Mouse (Mus musculus): ENCODE measurements around the gene Csf2rb. TPM values are rescaled to one million over a fixed set of nuclear protein-coding genes. Genes with fewer than 3 reads are reported as not detected.

The Csf2rb gene
- polyA plus RNA-seq, 1 experiment = 80.6 TPM

- Histone ChIP-seq H3K27me3 (replicated peaks) (peaks cover 72% of the 10 kb centered on the region), H3K36me3 (replicated peaks; ENCODE audit: low read length) (no peaks in the 10 kb centered on the region), H3K4me1 (peaks cover 16% of the 10 kb centered on the region), H3K4me3 (replicated peaks) (no peak overlapping the region), H3K9me3 (peaks cover 6% of the 10 kb centered on the region)
- TF ChIP-seq FLI1 (IDR thresholded peaks at IDR 0.05; ENCODE audit: low read length) (no peak), GATA1 (IDR thresholded peaks at IDR 0.05; ENCODE audit: borderline replicate concordance, low read length) (no peak)
Observed at GRCm38 (mm10) chr15:78372796-78373195, 47.2 kb downstream of the Csf2rb start.

DNA sequence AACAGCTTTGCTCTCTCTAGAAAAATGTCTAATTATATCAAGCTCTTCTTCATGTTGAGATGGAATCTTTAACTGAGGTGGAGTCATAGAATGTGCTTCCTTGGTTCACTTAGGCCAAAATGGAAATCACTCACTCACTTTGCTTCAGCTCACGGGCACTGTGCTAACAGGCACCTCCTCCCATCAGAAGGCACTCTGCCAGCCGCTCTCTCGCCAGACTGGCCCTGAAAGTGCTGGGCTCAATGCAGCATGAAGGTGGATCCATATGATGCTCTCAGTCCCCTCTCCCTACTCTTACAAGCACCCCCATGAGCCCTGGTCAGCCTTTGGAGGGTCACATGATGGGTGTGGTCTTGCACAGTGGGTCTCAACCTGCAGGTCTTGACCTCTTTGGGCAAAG is 48.7 kb downstream of the Csf2rb start:
- Histone ChIP-seq H3K9me3 (peaks cover 13% of the 10 kb centered on the region), H3K27me3 (replicated peaks) (peaks cover 75% of the 10 kb centered on the region), H3K36me3 (replicated peaks; ENCODE audit: low read length) (no peaks in the 10 kb centered on the region), H3K4me3 (replicated peaks) (no peak overlapping the region), H3K4me1 (peaks cover 2% of the 10 kb centered on the region; the same call in 1 of the 2 replicates)
- no peak for TF ChIP-seq FLI1 (IDR thresholded peaks at IDR 0.05; ENCODE audit: low read length)
- no peak for TF ChIP-seq GATA1 (IDR thresholded peaks at IDR 0.05; ENCODE audit: borderline replicate concordance, low read length)

DNA sequence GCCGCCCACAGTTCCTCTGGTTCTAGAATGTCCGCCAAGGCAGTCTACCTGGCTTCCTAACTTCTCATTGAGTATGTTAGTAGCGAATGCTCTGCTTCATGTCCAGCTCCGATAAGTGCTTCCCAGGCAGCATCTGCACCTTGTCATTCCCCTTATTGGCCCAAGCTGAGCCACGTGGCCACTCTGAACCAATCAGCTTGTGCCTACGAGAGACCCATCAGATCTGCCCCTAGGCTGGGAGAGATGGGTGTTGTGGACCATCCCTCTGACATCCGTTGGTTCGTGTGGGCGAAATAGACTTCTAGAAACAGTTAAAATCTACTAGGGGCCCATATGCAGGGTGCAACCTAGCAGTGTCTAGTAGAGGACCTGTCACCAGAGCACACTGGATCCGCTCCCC is 52.3 kb downstream of the Csf2rb start:
- peaks cover 64% of the 10 kb centered on the region for H3K27me3 ChIP-seq (replicated peaks)
- H3K9me3 ChIP-seq = peaks cover 10% of the 10 kb centered on the region; the same call in 1 of the 2 replicates
- TF ChIP-seq FLI1 (IDR thresholded peaks at IDR 0.05; ENCODE audit: low read length) (no peak), GATA1 (IDR thresholded peaks at IDR 0.05; ENCODE audit: borderline replicate concordance, low read length) (no peak)
- no peaks in the 10 kb centered on the region for H3K4me1 ChIP-seq
- no peaks in the 10 kb centered on the region for H3K36me3 ChIP-seq (replicated peaks; ENCODE audit: low read length)
- no peak overlapping the region for H3K4me3 ChIP-seq (replicated peaks)

GRCm38 (mm10) chr15:78378556-78378955 is 53.0 kb downstream of the Csf2rb start:
- H3K9me3 ChIP-seq = peaks cover 10% of the 10 kb centered on the region; the same call in 1 of the 2 replicates
- peaks cover 62% of the 10 kb centered on the region for H3K27me3 ChIP-seq (replicated peaks)
- H3K36me3 ChIP-seq (replicated peaks; ENCODE audit: low read length) = no peaks in the 10 kb centered on the region
- TF ChIP-seq GATA1 (IDR thresholded peaks at IDR 0.05; ENCODE audit: borderline replicate concordance, low read length) (no peak), FLI1 (IDR thresholded peaks at IDR 0.05; ENCODE audit: low read length) (no peak)
- no peak overlapping the region for H3K4me3 ChIP-seq (replicated peaks)
- no peaks in the 10 kb centered on the region for H3K4me1 ChIP-seq

GRCm38 (mm10) chr15:78380208-78380607 is 54.7 kb downstream of the Csf2rb start:
- H3K36me3 ChIP-seq (replicated peaks; ENCODE audit: low read length) = no peaks in the 10 kb centered on the region
- no peak overlapping the region for H3K4me3 ChIP-seq (replicated peaks)
- TF ChIP-seq FLI1 (IDR thresholded peaks at IDR 0.05; ENCODE audit: low read length) = no peak
- TF ChIP-seq GATA1 (IDR thresholded peaks at IDR 0.05; ENCODE audit: borderline replicate concordance, low read length) = no peak
- H3K27me3 ChIP-seq (replicated peaks) = peaks cover 69% of the 10 kb centered on the region
- H3K9me3 ChIP-seq = peaks cover 10% of the 10 kb centered on the region; the same call in 1 of the 2 replicates
- H3K4me1 ChIP-seq = peaks cover under 1% of the 10 kb centered on the region

GRCm38 (mm10) chr15:78380741-78381140 is 55.2 kb downstream of the Csf2rb start:
- Histone ChIP-seq H3K4me1 (peaks cover 6% of the 10 kb centered on the region), H3K4me3 (replicated peaks) (no peak overlapping the region), H3K36me3 (replicated peaks; ENCODE audit: low read length) (no peaks in the 10 kb centered on the region), H3K27me3 (replicated peaks) (peaks cover 67% of the 10 kb centered on the region), H3K9me3 (peaks cover 10% of the 10 kb centered on the region; the same call in 1 of the 2 replicates)
- TF ChIP-seq FLI1 (IDR thresholded peaks at IDR 0.05; ENCODE audit: low read length) (no peak), GATA1 (IDR thresholded peaks at IDR 0.05; ENCODE audit: borderline replicate concordance, low read length) (no peak)

DNA sequence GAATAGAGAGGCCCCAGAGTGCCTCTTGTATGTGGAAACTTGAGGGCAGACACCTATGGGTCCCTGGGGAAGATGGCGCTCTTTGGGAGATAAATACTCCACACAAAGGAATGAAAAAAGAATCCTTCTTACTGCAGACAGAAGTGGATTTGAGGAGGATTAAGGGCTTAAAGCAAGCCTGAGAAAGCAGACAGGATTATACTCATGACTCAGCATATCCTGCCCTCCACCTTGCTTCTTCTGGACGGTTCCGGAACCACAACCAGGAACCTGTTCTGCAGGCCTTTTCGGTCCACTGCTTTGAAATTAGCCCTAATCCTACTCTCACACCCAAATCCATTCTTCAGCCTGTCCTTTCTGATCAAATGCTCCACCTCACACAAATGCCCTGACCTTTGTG is 56.6 kb downstream of the Csf2rb start:
- TF ChIP-seq GATA1 (IDR thresholded peaks at IDR 0.05; ENCODE audit: borderline replicate concordance, low read length) = no peak
- H3K4me1 ChIP-seq = peaks cover 10% of the 10 kb centered on the region
- H3K9me3 ChIP-seq = peaks cover 10% of the 10 kb centered on the region; the same call in 1 of the 2 replicates
- no peaks in the 10 kb centered on the region for H3K36me3 ChIP-seq (replicated peaks; ENCODE audit: low read length)
- peaks cover 70% of the 10 kb centered on the region for H3K27me3 ChIP-seq (replicated peaks)
- H3K4me3 ChIP-seq (replicated peaks) = no peak overlapping the region

DNA sequence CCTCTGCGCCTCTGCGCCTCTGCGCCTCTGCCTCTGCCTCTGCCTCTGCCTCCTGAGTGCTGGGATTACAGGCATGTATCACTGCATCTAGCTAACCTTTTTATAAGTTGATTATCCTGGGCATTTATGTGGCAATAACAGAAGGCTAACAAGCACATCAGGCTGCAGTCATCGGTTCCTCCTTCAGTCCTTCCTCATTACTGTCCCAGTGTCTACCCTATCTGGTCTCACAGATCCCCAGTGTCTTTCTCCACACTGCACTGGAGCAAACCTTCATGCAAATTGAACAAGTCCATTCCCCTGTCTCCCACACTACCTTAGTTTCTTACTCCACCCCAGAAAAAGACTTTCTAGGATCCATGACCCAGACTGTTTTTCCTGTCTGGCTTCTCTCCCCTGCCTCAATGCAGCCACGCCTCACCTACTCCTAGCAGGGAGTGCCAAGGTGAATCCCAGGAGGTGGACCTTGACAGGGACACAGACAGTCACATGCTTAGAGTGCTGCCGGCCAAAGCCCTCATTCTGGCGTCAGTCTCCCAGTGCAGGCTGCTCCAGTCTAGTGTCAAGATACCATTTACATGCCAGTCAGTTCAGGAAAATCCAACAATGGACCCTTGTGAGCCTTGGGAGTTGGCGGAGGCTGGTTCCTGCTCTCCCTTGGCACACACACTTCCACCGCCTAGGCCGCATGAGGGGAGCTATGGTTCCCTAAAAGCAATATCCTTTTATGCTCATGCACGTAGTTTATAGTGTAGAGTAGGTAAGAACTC is 58.1 kb downstream of the Csf2rb start:
- Histone ChIP-seq H3K27me3 (replicated peaks) (peaks cover 67% of the 10 kb centered on the region), H3K9me3 (peaks cover 9% of the 10 kb centered on the region; the same call in 1 of the 2 replicates), H3K4me3 (replicated peaks) (no peak overlapping the region), H3K4me1 (peaks cover 10% of the 10 kb centered on the region), H3K36me3 (replicated peaks; ENCODE audit: low read length) (no peaks in the 10 kb centered on the region)
- TF ChIP-seq FLI1 (IDR thresholded peaks at IDR 0.05; ENCODE audit: low read length) (no peak), GATA1 (IDR thresholded peaks at IDR 0.05; ENCODE audit: borderline replicate concordance, low read length) (no peak)

DNA sequence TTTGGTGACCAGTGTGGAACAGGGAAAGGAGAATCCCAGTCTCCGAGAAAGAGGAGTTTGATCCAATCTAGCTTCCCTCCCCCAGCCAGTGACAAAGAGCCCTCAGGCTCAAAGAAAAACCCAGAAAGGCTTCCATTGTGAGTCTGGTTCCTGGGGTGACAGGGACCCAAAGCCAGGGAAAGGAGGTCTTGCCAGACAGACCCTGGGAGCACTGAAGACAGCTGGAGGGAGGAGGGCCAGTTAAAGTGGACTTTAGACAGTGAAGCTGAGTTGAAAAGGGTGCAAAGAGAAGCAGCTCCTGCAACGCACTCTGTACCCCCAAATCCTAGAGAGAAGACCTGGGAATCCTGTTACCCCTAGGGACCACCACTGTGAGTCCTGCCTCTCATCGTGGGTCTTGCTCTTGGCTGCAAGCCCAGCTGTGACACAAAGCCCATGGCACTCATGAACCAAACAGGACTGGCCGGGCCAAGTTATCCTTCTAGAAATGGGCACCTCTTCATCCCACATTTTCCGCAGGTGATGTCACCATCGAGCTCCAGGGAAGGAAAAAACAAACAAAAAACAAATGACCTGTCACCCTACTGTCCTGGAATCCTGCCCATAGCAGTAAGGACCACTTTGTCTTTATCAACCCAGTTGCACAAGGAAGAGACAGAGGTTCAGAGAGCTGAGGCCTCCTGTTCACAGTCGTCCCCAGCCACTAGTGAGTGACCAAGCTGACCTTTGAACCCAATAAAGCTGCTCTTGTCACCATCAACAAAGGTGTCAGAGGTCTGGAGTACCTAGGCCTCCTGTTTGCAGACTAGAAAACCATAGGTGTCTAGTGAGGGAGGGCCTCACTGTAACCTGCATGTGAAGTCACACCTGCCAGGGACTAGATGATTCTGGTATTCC is 58.9 kb downstream of the Csf2rb start:
- TF ChIP-seq GATA1 (IDR thresholded peaks at IDR 0.05; ENCODE audit: borderline replicate concordance, low read length) (no peak), FLI1 (IDR thresholded peaks at IDR 0.05; ENCODE audit: low read length) (no peak)
- peaks cover 66% of the 10 kb centered on the region for H3K27me3 ChIP-seq (replicated peaks)
- peaks cover 10% of the 10 kb centered on the region for H3K4me1 ChIP-seq
- peaks cover under 1% of the 10 kb centered on the region; the same call in 1 of the 2 replicates for H3K9me3 ChIP-seq
- no peak overlapping the region for H3K4me3 ChIP-seq (replicated peaks)
- H3K36me3 ChIP-seq (replicated peaks; ENCODE audit: low read length) = no peaks in the 10 kb centered on the region
